Mouse (Mus musculus): ENCODE measurements at regions not wholly inside any gene's neighbourhood (a gene's known extent, or its start where the extent isn't known, plus 50 kb on each side); places are given as distances from the start of the nearest gene placed in this dataset.
"Not testable (repeated sequence)": the region's sequence is repeated elsewhere in the genome, so short reads cannot be mapped to it uniquely, and the experiment has no call there.

DNA sequence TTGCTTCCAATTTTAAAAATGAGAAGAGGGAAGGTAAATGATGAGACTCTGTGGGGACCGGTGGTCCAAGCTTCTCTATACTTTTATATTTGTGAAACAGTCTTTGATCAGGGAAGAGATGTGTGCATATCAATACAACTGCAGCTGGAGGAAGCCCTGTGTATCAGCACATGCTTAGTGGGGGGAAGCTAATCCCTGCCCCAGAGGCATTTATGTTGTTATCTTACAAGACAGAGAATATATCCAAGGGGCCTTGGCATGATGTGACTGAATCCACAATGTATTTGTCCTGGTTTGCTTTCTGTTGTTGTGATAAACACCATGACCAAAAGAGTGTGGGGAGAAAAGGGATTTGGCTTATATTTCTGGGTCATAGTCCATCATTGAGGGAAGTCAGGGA lies 105.2 kb upstream of the C9orf72 start:
- no peak for DNase-seq

DNA sequence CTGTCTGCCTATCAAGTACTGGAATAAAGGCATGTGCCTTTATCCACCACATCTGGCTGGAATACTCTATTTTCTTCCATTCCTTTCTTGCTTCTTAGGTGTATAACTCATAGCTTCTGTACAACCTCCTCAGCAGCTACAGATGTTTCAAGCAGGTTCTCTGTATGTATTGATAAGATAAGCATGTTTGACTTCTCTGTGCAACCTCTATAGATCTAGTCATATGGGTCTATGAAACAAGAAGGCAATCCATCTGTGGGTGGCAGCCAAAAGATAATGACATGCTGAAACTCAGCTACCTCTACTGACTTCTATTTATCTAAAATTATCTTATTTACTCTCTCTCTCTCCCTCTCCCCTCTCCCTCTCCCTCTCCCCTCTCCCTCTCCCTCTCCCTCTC lies 99.3 kb upstream of the C9orf72 start:
- no peak for DNase-seq

DNA sequence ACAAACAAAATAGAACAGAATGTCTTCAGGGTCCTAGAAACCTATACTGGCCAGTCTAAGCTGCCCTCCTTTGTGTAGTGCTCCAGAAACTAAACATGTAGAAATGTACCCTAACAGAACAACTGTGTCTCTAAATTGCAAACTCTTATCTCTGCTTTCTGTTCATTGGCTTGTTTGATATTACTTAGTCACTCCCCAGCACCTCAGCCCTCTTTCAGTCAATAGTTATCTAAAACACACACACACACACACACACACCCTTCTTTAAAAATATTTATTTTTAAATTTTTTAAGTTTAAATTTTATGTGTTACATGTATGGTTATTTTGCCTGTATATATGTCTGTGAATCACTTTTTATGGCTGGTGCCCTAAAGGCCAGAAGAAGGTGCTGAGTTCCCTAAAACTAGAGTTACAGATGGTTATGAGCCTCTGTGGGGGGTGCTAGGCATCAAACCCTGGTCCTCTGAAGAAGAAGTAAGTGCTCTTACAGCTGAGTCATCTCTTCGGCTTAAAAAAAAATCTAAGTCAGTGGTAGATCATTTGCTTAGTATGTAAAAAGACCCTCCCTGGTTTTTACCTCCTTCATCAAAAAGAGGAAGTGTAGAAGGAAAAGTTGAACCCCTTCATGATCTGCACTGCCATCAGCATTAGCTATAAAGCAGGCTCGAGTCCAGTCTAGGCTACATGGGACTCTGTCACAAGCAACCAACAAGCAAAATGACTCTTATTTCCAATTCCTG lies 96.6 kb upstream of the C9orf72 start:
- no peak for DNase-seq

DNA sequence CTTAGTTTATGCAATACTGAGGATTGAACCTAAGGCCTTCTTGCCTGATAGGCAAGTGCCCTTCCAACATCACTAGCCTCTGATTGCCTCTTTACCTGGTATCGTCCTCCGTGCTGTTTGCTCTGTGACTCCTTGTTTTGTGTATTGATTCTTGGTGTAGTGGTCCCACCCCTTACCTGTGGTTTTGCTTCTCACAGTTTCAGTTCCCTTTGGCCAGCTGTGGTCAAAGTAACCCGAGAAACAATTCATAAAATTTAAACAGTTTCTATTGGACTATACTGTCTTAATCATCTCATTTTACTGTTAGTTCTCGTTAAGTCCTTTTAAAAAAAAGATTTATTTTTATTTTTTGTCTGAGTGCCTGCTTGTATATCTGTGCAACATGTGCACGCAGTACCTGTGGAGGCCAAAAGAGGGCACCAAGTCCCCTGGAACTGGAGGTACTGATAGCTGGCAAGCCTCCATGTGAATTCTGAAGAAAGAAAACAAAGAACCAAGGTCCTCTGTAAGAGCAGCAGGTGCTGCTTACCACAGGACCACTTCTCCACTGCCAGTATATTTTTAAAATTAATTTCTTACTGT lies 84.5 kb upstream of the C9orf72 start:
- no peak for DNase-seq

DNA sequence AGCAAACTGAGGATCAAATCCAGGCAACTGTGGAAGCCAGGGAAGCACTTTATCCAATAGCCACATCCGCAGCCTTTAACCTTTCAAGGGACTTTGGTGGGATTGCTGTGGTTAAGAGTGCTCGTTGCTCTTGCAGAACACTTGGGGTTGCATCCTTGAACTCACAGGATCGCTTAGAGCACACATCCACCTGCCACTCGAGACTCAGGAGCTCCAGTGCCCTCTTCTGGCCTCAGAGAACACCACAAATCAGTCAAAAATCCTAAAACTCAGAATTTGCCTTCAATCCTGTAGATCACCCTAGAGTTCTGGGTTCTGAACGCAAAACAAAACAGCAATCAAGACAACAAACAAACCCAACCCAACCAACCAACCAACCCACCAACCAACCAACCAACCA lies 82.2 kb upstream of the C9orf72 start:
- DNase-seq, result no peak

DNA sequence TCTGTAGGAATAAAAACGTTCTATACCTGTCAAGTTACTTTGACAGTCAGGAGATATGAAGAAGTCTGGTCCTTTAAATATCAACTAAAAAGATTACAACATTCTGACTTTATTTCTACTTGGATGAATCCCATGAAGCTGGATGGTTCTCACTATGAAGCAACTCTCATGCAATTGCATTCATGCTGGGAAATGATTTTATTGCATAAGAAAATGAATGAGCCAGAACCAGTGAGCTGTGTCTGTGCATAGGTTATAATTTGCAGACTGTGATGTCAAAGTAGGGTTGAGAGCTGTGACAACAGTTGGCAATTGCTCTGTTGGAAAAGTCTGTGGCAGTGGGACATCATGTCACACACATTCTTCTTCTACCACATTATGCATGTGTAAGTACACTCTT lies 79.2 kb upstream of the C9orf72 start:
- no peak for DNase-seq

DNA sequence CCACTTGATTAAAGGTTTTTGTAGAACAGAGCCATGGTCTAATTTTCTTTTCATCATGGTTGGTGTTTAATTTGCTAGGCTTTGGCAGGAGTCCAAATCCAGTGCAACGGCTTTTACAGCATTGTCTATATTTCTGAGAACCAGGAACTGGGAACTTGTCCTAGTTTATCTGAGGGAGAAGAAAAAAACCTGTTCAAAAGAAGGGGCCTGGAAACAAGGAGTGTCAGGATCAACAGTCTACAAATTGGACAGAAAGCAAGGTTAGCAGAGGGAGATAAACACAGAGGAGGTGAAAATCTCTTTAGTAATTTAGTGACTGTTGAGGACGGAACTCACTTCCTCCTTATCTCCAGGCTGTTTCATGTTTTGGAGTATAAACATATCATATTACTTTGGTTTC lies 74.9 kb upstream of the C9orf72 start:
- DNase-seq, result no peak

DNA sequence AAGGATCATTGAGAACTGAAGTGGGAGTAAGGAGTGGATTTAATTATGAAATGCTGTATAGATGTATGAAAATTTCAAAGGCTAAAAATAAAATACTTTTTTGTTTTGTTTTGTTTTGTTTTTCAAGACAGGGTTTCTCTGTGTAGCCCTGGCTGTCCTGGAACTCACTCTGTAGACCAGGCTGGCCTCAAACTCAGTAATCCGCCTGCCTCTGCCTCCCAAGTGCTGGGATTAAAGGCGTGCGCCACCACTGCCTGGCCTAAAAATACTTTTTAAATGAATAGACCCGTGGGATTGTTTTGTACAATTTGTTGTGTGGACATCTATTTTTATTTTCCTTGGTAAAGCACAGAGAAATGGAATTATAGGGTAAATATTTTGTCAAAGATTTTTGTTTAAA lies 74.4 kb upstream of the C9orf72 start:
- not testable (repeated sequence) for DNase-seq

DNA sequence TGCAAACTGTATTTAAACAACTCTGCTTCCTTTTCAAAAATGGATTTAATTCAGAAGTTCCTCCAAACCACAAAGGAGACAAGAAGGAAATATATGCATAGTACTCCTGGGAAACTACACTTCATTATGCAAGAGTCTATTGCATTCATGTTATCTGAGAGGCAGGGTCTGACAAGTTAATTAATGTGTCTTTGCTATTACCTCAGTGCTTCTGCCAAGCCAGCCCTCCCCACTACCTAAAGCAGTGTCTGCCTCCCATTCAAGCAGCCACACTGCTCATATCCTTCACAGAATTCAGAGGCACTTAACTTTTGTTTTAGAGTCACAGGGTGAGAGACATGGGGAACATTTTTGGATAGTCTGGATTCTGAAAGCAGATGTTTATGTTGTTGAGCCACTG lies 58.6 kb upstream of the C9orf72 start:
- no peak for DNase-seq
